Mouse (Mus musculus): ENCODE data around the gene Hist1h3f.
"Not testable (repeated sequence)": the region's sequence is repeated elsewhere in the genome, so short reads cannot be mapped to it uniquely, and the experiment has no call there.

The Hist1h3f gene

GRCm38 (mm10) chr13:23564482-23564881 is 20.6 kb downstream of the Hist1h3f start:
- DNase-seq, result no peak

DNA sequence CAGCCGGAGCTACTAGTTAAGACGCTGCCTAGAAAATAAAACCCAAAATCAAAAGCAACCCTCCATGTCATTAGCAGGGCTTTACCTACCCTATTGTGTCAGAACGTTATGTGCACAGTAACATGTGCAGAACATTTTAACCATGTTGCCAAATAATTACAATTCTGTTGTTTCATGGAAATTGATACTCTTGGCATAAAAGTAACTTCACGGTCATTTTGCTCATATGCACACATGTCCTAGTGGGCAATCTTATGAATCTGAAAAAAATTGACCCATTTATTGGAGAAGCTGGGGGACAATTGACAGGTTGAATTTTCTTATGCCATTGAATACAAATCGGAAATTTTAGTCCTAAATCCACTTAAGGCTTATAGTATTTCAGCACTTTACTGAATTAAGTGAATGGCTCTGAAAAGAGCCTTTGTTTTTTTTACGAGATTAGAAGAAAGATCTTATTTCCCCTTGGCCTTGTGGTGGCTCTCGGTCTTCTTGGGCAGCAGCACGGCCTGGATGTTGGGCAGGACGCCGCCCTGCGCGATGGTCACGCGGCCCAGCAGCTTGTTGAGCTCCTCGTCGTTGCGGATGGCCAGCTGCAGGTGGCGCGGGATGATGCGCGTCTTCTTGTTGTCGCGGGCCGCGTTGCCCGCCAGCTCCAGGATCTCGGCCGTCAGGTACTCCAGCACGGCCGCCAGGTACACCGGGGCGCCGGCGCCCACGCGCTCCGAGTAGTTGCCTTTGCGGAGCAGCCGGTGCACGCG is 26.6 kb downstream of the Hist1h3f start:
- not testable (repeated sequence) for DNase-seq

- peak; percentile 64 for DNase-seq
Observed at GRCm38 (mm10) chr13:23571022-23571503, 27.2 kb downstream of the Hist1h3f start, which contains the start of the genes Hist1h2ae and Hist1h2bg. Gene Hist1h2ae, minus strand, starts transcription at chr13:23571220. Gene Hist1h2bg, plus strand, starts transcription at chr13:23571396.

- not testable (repeated sequence) for DNase-seq
Observed at GRCm38 (mm10) chr13:23571504-23572217, 27.8 kb downstream of the Hist1h3f start.

DNA sequence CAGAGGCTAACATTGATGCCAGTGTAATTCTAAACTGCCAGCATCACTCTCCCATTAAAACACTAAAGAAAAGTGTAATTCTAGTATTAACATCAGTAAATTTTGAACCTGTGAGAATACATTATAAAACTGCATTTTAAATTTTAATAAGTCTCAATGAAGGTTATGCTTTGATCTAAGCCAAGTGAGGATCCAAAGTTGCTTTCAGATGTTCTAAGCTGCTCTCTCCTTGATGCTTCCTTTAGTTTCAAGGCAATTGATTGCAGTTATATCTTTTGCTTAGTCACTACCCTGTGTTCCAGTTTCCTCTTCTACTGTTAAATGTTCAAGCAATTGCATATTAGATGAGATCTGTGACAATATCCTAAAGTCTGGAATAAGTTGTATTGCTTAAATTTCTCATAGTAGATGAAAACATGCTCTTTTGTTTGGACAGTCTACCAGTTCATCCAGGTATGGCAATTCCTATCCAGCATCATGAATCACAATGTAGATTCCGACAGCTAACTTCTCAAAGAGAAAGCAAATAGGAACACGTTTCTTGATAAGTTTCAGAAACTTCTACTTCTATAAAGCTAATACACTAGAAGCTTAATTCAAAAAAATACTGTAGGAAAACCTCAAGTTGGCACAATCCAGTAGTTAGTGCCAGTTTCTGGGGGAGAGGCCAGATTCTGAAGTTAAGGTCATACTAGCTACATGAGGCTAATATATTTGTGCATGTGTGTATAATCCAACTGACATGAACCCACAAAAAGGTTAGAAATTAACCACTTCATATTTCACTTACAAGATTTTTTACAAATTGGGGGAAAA is 28.6 kb downstream of the Hist1h3f start:
- DNase-seq, result no peak

DNA sequence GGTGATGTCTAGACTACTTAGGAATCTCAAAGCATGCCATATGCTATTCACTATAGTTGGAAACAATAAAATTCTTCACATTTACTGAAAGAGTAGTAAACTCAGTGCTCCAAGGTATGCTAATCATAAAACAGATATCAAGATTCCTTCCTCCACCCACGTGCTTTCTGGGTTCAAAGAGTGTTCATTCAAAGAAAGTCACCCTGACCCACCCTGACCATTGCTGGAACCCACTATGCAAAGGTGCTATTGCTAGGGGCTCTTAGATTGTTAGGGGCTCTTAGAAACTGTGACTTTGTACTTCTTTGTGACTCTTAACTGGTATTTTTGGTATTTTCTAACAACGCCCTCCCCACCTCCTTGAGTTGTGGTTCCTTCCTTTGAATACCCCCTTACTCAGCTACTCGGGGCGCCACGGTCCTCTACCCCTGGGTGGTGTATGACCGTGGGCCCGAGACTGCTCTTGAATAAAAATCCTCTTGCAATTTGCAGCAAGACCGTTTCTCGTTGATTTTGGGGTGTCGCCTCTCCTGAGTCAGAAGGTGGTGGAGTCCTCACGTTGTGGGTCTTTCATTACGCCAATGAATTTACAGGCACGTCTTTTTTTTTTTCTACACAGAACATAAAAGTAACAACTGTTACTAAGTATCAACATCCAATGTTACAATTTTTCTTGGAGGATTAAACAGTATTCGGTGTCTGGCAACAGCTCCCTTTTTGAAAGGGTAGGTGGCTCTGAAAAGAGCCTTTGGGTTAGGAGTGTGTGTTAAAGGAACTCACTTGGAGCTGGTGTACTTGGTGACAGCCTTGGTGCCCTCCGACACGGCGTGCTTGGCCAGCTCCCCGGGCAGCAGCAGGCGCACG is 29.4 kb downstream of the Hist1h3f start:
- not testable (repeated sequence) for DNase-seq

DNA sequence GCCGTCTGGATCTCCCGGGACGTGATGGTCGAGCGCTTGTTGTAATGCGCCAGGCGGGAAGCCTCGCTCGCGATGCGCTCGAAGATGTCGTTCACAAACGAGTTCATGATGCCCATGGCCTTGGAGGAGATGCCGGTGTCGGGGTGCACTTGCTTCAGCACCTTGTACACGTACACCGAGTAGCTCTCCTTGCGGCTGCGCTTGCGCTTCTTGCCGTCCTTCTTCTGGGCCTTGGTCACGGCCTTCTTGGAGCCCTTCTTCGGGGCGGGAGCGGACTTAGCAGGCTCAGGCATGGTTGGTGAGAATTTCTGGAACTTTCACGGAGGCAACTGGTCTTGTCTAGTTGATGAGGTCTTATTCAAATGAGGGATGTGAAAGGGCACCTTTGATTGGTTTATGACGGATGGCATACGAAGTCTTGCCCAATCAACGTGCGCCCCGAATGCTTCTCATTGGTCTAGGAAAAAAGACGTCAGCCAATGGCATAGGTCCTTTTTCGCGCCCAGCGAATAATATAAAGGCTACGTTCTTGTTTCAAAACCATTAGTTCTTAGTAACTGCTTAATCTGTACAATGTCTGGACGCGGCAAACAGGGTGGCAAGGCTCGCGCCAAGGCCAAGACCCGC is 30.2 kb downstream of the Hist1h3f start, which contains the start of the genes Hist1h2bf and Hist1h2ad:
Gene Hist1h2bf, minus strand, starts transcription at position 299 of the 627 bp plus-strand sequence.
Gene Hist1h2ad, plus strand, starts transcription at position 484 of the 627 bp plus-strand sequence.
- DNase-seq, result peak; percentile 72 to 77

DNA sequence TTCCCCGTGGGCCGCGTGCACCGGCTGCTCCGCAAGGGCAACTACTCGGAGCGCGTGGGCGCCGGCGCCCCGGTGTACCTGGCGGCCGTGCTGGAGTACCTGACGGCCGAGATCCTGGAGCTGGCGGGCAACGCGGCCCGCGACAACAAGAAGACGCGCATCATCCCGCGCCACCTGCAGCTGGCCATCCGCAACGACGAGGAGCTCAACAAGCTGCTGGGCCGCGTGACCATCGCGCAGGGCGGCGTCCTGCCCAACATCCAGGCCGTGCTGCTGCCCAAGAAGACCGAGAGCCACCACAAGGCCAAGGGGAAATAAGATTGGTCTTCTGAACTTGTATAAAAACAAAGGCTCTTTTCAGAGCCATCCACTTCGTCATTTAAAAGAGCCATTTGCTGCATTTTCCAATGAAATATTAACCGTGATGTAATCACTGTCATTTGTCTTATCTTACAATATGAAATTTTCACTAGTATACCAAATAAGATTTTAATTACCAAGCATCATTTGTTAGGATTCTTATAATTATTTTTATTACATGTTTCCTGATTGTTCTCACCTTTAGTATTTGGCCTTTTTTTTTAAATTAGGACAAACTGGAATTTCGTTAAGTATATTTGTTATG is 30.8 kb downstream of the Hist1h3f start:
- DNase-seq, result not testable (repeated sequence)

DNA sequence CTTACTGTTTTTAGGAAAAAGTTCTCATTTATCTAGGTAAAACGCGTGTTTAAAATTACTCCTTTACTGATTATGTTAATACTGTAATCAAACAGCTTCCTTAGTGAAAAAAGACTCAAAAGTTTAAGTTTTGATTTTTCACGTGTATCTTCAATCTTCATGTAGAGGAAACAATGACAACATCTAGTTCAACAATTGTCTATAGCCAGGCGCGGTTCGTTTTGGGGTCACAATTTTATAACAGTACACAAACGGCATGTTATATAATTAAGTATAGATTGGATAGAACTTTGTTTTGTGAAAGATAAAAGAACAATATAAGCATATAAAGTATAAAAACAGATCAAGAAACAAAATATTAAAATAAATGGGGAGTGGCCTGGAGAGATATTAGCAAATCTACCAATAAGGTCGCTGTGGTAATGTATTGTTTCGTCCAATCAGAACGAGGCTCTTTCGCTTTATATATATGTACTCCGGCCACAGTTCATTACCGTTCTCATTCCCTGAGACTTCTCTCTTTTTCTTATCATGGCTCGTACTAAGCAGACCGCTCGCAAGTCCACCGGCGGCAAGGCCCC is 31.5 kb downstream of the Hist1h3f start, which contains the start of gene Hist1h3d:
Gene Hist1h3d, plus strand, starts transcription at position 493 of the 581 bp plus-strand sequence.
- peak in 1 of 2 experiments; percentile 32 for DNase-seq

DNA sequence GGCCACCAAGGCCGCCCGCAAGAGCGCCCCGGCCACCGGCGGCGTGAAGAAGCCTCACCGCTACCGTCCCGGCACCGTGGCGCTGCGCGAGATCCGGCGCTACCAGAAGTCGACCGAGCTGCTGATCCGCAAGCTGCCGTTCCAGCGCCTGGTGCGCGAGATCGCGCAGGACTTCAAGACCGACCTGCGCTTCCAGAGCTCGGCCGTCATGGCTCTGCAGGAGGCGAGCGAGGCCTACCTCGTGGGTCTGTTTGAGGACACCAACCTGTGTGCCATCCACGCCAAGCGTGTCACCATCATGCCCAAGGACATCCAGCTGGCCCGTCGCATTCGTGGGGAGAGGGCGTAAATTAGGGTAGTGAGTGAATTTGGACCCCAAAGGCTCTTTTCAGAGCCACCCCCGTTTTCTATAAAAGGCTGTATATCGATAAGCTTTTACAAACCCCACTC is 32.0 kb downstream of the Hist1h3f start:
- DNase-seq, result not testable (repeated sequence)

GRCm38 (mm10) chr13:23576351-23576881 is 32.6 kb downstream of the Hist1h3f start:
- no peak for DNase-seq

- DNase-seq, result no peak
Observed at GRCm38 (mm10) chr13:23576906-23577639, 33.2 kb downstream of the Hist1h3f start.

DNA sequence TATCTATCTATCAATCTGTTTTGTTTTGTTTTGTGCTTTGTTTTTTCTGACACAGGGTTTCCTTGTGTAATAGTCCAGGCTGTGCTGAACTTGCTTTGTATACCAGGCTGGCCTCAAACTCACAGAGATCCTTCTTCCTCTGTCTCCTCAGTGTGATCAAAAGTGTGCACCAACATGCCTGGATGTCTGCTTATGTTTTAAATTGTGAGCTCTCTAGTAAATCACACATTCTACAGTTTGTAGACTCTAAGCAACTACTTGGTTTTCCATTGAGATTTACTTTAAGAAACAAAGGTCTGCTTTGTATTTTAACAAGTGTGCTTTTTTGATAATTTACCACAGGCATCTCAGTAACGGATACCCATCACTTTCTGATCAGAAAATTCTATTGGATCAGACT is 34.0 kb downstream of the Hist1h3f start:
- no peak for DNase-seq

- peak; percentile 86 to 90 for DNase-seq
Observed at GRCm38 (mm10) chr13:23581408-23582218, 37.8 kb downstream of the Hist1h3f start, which contains the start of gene Hist1h4d. Gene Hist1h4d, plus strand, starts transcription at chr13:23581598.

DNA sequence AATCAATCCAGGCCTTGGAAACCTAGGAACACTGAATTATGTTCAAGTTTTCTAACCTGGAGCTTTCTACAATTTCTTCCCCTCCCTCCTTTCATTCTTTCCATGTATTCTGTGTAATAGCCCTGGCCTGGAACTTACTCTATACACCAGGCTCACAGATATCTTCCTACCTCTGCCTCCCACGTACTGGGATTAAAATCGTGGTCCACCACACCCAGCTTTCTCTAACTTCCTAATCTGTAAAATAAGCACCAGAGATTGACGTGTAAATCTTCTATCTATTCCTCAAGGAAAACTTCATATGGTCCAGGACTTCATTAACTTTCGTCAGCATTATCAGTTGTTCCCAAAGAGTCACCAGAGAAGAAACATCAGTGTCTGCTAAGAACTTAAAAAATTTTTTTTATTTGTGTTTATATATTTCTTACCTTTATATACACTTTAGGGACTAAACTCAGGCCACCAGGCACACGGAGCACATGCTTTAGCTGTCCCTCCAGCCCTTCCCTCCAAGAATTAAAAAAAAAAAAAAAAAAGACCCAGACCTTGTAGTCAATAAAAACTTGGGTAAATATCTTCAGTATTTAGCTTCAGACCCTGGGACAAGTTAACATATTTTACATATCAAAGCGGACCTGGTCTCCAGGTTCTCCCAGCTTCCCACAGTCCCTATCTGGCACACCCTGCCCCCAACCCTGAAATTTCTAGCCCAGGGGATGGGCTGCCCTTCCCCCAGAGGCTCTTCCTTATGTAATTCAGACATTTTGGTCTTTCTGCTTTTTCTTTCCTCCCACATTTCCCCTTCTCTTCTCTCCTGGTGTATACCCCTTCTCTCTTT is 38.6 kb downstream of the Hist1h3f start:
- no peak for DNase-seq

- no peak for DNase-seq
Observed at GRCm38 (mm10) chr13:23583387-23584068, 39.7 kb downstream of the Hist1h3f start.

All from spleen, adult 18-20 months (tissue).